Mouse (Mus musculus) MEL (cell line): Measurements from ENCODE around the gene Nlrc3. TPM values are rescaled to one million over a fixed set of nuclear protein-coding genes. Genes with fewer than 3 reads are reported as not detected.

ENCODE experiments used
- DNase-seq: peaks from one replicate; pipeline ENCODE4 v3.0.0; 2011; ENCODE audit warnings: low read depth, low spot score
- H3K27ac ChIP-seq: 2 replicates; pipeline ENCODE4 v1.5.1; 2012; ENCODE audit warnings: low read depth, mild to moderate bottlenecking, control low read depth, low read length, moderate library complexity; ENCODE audit not compliant: control insufficient read depth
- H3K27me3 ChIP-seq, 2 experiments: fragments of 150-350 bp in 1 of 2; sonication (generic) in 1 of 2; 2 replicates each; pipeline ENCODE4 v1.6.1; 2012; ENCODE audit warnings: low read length in 2 of 2, mild to moderate bottlenecking in 2 of 2, improper control_type of control experiment in 1 of 2, moderate library complexity in 1 of 2; ENCODE audit not compliant: insufficient read depth in 2 of 2, control insufficient read depth in 1 of 2
- H3K36me3 ChIP-seq, 2 experiments: 2 replicates each; pipeline ENCODE4 v1.6.1; 2012 to 2014; ENCODE audit warnings: low read length in 2 of 2, improper control_type of control experiment in 1 of 2, inconsistent platforms in 1 of 2, mild to moderate bottlenecking in 1 of 2; ENCODE audit not compliant: insufficient read depth in 2 of 2, control insufficient read depth in 1 of 2
- H3K4me1 ChIP-seq, 2 experiments: fragments of 150-350 bp in 1 of 2; sonication (generic) in 1 of 2; 2 replicates each; pipeline ENCODE4 v1.6.1; 2012; ENCODE audit warnings: low read length in 2 of 2, improper control_type of control experiment in 1 of 2, mild to moderate bottlenecking in 1 of 2; ENCODE audit not compliant: insufficient read depth in 2 of 2, control insufficient read depth in 1 of 2
- H3K4me3 ChIP-seq, 2 experiments: fragments of 150-350 bp in 1 of 2; sonication (generic) in 1 of 2; 2 replicates each; pipeline ENCODE4 v1.5.1; 2012; ENCODE audit warnings: low read depth in 2 of 2, low read length in 2 of 2, mild to moderate bottlenecking in 2 of 2, moderate library complexity in 2 of 2, control low read depth in 1 of 2, improper control_type of control experiment in 1 of 2; ENCODE audit not compliant: control insufficient read depth in 1 of 2, insufficient read depth in 1 of 2
- H3K79me2 ChIP-seq: 2 replicates; pipeline ENCODE4 v1.6.1; 2012; ENCODE audit warnings: mild to moderate bottlenecking, low read length, moderate library complexity; ENCODE audit not compliant: control insufficient read depth, poor library complexity, insufficient read depth
- H3K9ac ChIP-seq: 2 replicates; pipeline ENCODE4 v1.6.1; 2012; ENCODE audit warnings: low read depth, mild to moderate bottlenecking, control low read depth, low read length, moderate library complexity; ENCODE audit not compliant: control insufficient read depth, poor library complexity, severe bottlenecking
- H3K9me3 ChIP-seq: fragments of 150-350 bp; sonication (generic); replicated peaks from 2 replicates; pipeline ENCODE4 v1.6.1; 2012; ENCODE audit warnings: mild to moderate bottlenecking, low read length, improper control_type of control experiment, moderate library complexity; ENCODE audit not compliant: insufficient read depth
- E2F4 ChIP-seq: IDR thresholded peaks from 2 replicates; pipeline ENCODE4 v1.6.1; 2011; ENCODE audit warnings: low read depth, low read length, improper control_type of control experiment, borderline replicate concordance
- ELF1 ChIP-seq: IDR thresholded peaks from 2 replicates; pipeline ENCODE4 v1.6.1; 2014; ENCODE audit warnings: low read depth, mild to moderate bottlenecking, inconsistent platforms, low read length, improper control_type of control experiment, moderate library complexity
- EP300 ChIP-seq, 2 experiments: IDR thresholded peaks; 2 replicates each; pipeline ENCODE4 v1.6.1; 2011; ENCODE audit warnings: improper control_type of control experiment in 2 of 2, low read length in 2 of 2, low read depth in 1 of 2, mild to moderate bottlenecking in 1 of 2
- JUND ChIP-seq: IDR thresholded peaks from 2 replicates; pipeline ENCODE4 v1.6.1; 2011; ENCODE audit warnings: low read depth, mild to moderate bottlenecking, improper control_type of control experiment, low read length
- MAFK ChIP-seq: IDR thresholded peaks from 2 replicates; pipeline ENCODE4 v1.6.1; 2011; ENCODE audit warnings: low read depth, mild to moderate bottlenecking, low read length, improper control_type of control experiment, borderline replicate concordance
- MAZ ChIP-seq: IDR thresholded peaks from 2 replicates; pipeline ENCODE4 v1.6.1; 2012; ENCODE audit warnings: low read depth, mild to moderate bottlenecking, inconsistent platforms, low read length, improper control_type of control experiment
- NRF1 ChIP-seq: IDR thresholded peaks from 2 replicates; pipeline ENCODE4 v1.6.1; 2014; ENCODE audit warnings: low read depth, mild to moderate bottlenecking, inconsistent platforms, low read length, improper control_type of control experiment, moderate library complexity; ENCODE audit not compliant: poor library complexity, insufficient read depth, severe bottlenecking
- RAD21 ChIP-seq: IDR thresholded peaks from 2 replicates; pipeline ENCODE4 v1.6.1; 2011; ENCODE audit warnings: mild to moderate bottlenecking, low read depth, low read length, improper control_type of control experiment
- RCOR1 ChIP-seq: IDR thresholded peaks from 2 replicates; pipeline ENCODE4 v1.6.1; 2012; ENCODE audit warnings: low read depth, mild to moderate bottlenecking, inconsistent platforms, low read length, improper control_type of control experiment
- SIN3A ChIP-seq: IDR thresholded peaks from 2 replicates; pipeline ENCODE4 v1.6.1; 2012; ENCODE audit warnings: low read length, improper control_type of control experiment, inconsistent platforms
- TAL1 ChIP-seq: IDR thresholded peaks from 2 replicates; pipeline ENCODE4 v1.6.1; 2012; ENCODE audit warnings: mild to moderate bottlenecking, inconsistent platforms, low read length, moderate library complexity, mixed read lengths
- ZKSCAN1 ChIP-seq: IDR thresholded peaks from 2 replicates; pipeline ENCODE4 v1.6.1; 2012; ENCODE audit warnings: low read depth, mild to moderate bottlenecking, inconsistent platforms, low read length, improper control_type of control experiment, moderate library complexity
- polyA plus RNA-seq, 2 experiments: library from polyadenylated mRNA; stranded (reverse) in 1 of 2; unstranded in 1 of 2; fragments of >175 nt in 1 of 2; fragments of >200 nt in 1 of 2; gene quantifications; 2 replicates each; pipeline versions ENCODE4 v1.2.1 to v1.2.4; 2012; ENCODE audit warnings: low replicate concordance in 2 of 2, low read depth in 1 of 2; ENCODE audit not compliant: insufficient read length in 2 of 2, insufficient read depth in 1 of 2, missing spikeins in 1 of 2
- total RNA-seq: library from RNA; depleted of rRNA; stranded (reverse); fragments of 300-350 nt; gene quantifications from 2 replicates; pipeline ENCODE4 v1.2.3, GENCODE M21; 2012

Nlrc3 gene
- total and polyA plus RNA-seq, 3 experiments: 0.46 to 0.77 TPM; not detected in 1

DNA sequence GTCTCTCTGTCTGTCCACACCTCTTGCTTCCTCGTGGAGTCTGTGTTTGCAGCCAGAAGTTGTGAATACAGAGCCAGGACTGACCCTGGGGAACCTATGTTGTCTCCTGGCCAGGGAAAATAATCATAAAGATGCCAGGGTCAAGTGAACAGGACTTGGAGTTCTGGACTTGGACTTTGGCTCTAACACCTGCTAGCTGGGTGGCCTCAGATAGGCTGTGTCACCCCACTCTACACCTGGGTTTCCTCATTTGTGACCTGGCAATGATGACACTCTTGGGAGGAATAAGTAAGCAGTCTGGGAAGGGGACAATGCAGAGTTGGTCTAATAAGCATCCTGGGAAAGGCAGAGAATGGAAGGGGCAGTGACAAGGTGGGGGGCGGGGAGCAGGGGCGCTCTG is 10.9 kb downstream of the Nlrc3 start:
- Histone ChIP-seq H3K4me3 (no peak overlapping the region), H3K79me2 (no peaks in the 10 kb centered on the region), H3K9me3 (no peaks in the 10 kb centered on the region), H3K36me3 (no peaks in the 10 kb centered on the region), H3K27me3 (no peaks in the 10 kb centered on the region), H3K4me1 (no peaks in the 10 kb centered on the region), H3K27ac (no peak overlapping the region), H3K9ac (no peak overlapping the region)
- no peak for DNase-seq
- TF ChIP-seq RCOR1 (no peak), RAD21 (no peak), MAFK (no peak), E2F4 (no peak), NRF1 (no peak), ELF1 (no peak), MAZ (no peak)

- H3K36me3 ChIP-seq: no peaks in the 10 kb centered on the region
Measured at GRCm38 (mm10) chr16:3964990-3965389, 11.4 kb downstream of the Nlrc3 start.

GRCm38 (mm10) chr16:3959261-3959660 is 17.2 kb downstream of the Nlrc3 start:
- TF ChIP-seq TAL1 (no peak), JUND (0 out of 2 replicates have a peak, but pooled peaks have one; percentile 34)
- Histone ChIP-seq H3K79me2 (no peaks in the 10 kb centered on the region), H3K27me3 (no peaks in the 10 kb centered on the region), H3K9ac (no peak overlapping the region), H3K4me3 (no peak overlapping the region), H3K36me3 (no peaks in the 10 kb centered on the region; a peak in 1 of 4 replicates), H3K9me3 (no peaks in the 10 kb centered on the region), H3K4me1 (0 out of 4 replicates have a peak, but pooled peaks cover 0 to 3% of the 10 kb centered on the region in 2 experiments), H3K27ac (no peak overlapping the region)
- peak; percentile 47 for DNase-seq

More at GRCm38 (mm10) chr16:3964990-3965389, 11.4 kb downstream of the Nlrc3 start:
- TF ChIP-seq SIN3A: no peak
- TF ChIP-seq E2F4: no peak
- TF ChIP-seq ZKSCAN1: no peak
- no peak for TF ChIP-seq EP300 (IDR thresholded peaks at IDR 0.05; ENCODE audit: low read depth in 1 of 2, low read length in 2 of 2)
- TF ChIP-seq MAZ: no peak
- TF ChIP-seq MAFK: no peak
- no peak for DNase-seq
- H3K4me3 ChIP-seq: no peak overlapping the region
- H3K4me1 ChIP-seq: no peaks in the 10 kb centered on the region
- no peak overlapping the region for H3K27ac ChIP-seq
- no peak overlapping the region for H3K9ac ChIP-seq
- H3K9me3 ChIP-seq: no peaks in the 10 kb centered on the region
- no peaks in the 10 kb centered on the region for H3K79me2 ChIP-seq
- no peaks in the 10 kb centered on the region for H3K27me3 ChIP-seq
